Mouse (Mus musculus) testis, adult 2 months (tissue): ENCODE results near the gene Pcdh7.

Experiments used
- CTCF ChIP-seq: fragments of 200-500 bp; IDR thresholded peaks from 2 replicates; pipeline ENCODE4 v1.5.1; 2012; ENCODE audit warnings: low read depth, mild to moderate bottlenecking, inconsistent platforms, low read length, moderate library complexity; ENCODE audit not compliant: control insufficient read depth, insufficient read depth, insufficient replicate concordance
- POLR2A ChIP-seq: fragments of 200-500 bp; IDR thresholded peaks from 2 replicates; pipeline ENCODE4 v1.6.1; 2012; ENCODE audit warnings: low read depth, mild to moderate bottlenecking, inconsistent platforms, low read length, moderate library complexity; ENCODE audit not compliant: control insufficient read depth

GRCm38 (mm10) chr5:57756726-57757424 lies 39.1 kb downstream of the Pcdh7 start:
- TF ChIP-seq CTCF (no peak), POLR2A (no peak)
